Comparison of ENCODE assay signal across 23 mouse cellular contexts in the genomic region with DNA sequence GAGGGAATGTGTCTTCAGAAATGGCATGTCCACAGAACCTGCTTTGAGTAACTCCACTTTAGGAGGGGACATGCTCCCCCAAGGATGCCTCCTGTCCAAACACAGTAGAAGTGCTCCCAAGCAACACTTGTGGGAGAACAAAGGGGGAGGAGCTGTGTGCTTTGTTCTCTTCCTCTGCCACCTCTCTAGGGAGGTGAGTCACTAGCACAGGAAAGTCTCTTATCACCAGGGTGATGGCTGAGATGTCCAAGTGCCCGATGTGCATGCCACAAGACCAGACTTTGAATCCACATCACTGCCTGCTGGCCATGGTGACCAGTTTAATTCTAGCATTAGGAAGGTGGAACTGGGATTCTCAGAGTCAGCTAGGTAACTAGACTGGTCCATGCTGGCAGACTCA.
DNase-seq lines count a peak whose midpoint lies in the region; ATAC-seq lines count a peak whose summit lies in the region.
"Had no signal": no experiment of that assay in that cellular context is flagged by ENCODE, and none has a peak within 500 bp of the region (broad histone marks: within the 10 kb centered on the region; RNA-seq: fewer than 3 reads in every experiment).

No protein-coding gene starts in this region.

- no peak overlapping the region for H3K27ac ChIP-seq in midbrain, embryonic 16.5 days (ENCODE audit: low read length)
- no peak overlapping the region for H3K27ac ChIP-seq in embryonic facial prominence, embryonic 10.5 days (replicated peaks)
- no peak overlapping the region for H3K27ac ChIP-seq in forebrain, embryonic 12.5 days

- DNase-seq in 3T3-L1 (ENCODE audit: low read depth, low spot score) (peak; percentile 62), 416B (ENCODE audit: low read depth) (peak; percentile 67), MN1 (ENCODE audit: low spot score) (peak; percentile 38)
- no peak for DNase-seq in embryonic facial prominence, embryonic 10.5 days (ENCODE audit: low spot score)
- DNase-seq: adrenal gland, adult 2 months; adrenal gland, adult 8-10 months; adrenal gland, postnatal 10 days; adrenal gland, postnatal 14 days; adrenal gland, postnatal 25 days; adrenal gland, postnatal 36 days; B cell, adult 2 months; cerebellum, adult 11 months; cerebellum, adult 11-12 months; cerebellum, adult 18-20 months; cerebellum, adult 2 months; cerebellum, adult 8-10 months; cerebellum, adult 9-10 months had no signal

- 72% methylated on average over 1 of the region's 1 CpGs for WGBS in midbrain, embryonic 16.5 days
- WGBS in embryonic facial prominence, embryonic 10.5 days = 88% methylated on average over 1 of the region's 1 CpGs
- WGBS in forebrain, embryonic 12.5 days = 88% methylated on average over 1 of the region's 1 CpGs

- no peaks in the 10 kb centered on the region for H3K27me3 ChIP-seq in midbrain, embryonic 16.5 days (ENCODE audit: control insufficient read depth, insufficient read depth, low read depth, low read length)
- peaks cover 5% of the 10 kb centered on the region for H3K27me3 ChIP-seq in embryonic facial prominence, embryonic 10.5 days (replicated peaks; ENCODE audit: low read depth, poor library complexity, severe bottlenecking)
- 0 out of 2 replicates have a peak, but pooled peaks cover 10% of the 10 kb centered on the region for H3K27me3 ChIP-seq in forebrain, embryonic 12.5 days

- H3K4me3 ChIP-seq in midbrain, embryonic 16.5 days (ENCODE audit: low read depth, low read length) = no peak overlapping the region
- no peak overlapping the region for H3K4me3 ChIP-seq in embryonic facial prominence, embryonic 10.5 days
- no peak overlapping the region for H3K4me3 ChIP-seq in forebrain, embryonic 12.5 days (replicated peaks)

- H3K9me3 ChIP-seq in midbrain, embryonic 16.5 days (replicated peaks; ENCODE audit: control insufficient read depth, low read length, poor library complexity, severe bottlenecking) = no peaks in the 10 kb centered on the region; the same call in 1 of the 2 replicates
- H3K9me3 ChIP-seq in embryonic facial prominence, embryonic 10.5 days = peaks cover 11% of the 10 kb centered on the region; the same call in 1 of the 2 replicates
- H3K9me3 ChIP-seq in forebrain, embryonic 12.5 days = 0 out of 2 replicates have a peak, but pooled peaks cover 5% of the 10 kb centered on the region
- H3K9me3 ChIP-seq: G1E had no signal

- ATAC-seq in midbrain, embryonic 16.5 days = no peak
- no peak for ATAC-seq in forebrain, embryonic 12.5 days (ENCODE audit: low FRiP score)
- ATAC-seq: activated CD4-positive, CD25-positive, alpha-beta regulatory T cell, adult 4 months; CD4-positive, CD25-positive, alpha-beta regulatory T cell, adult 4 months; Patski had no signal

- H3K9ac ChIP-seq in midbrain, embryonic 16.5 days (ENCODE audit: low read depth, low read length) = no peak overlapping the region
- no peak overlapping the region for H3K9ac ChIP-seq in forebrain, embryonic 12.5 days

- no peaks in the 10 kb centered on the region for H3K4me1 ChIP-seq in midbrain, embryonic 16.5 days (ENCODE audit: control insufficient read depth, insufficient read depth, low read length)
- peaks cover 18% of the 10 kb centered on the region for H3K4me1 ChIP-seq in embryonic facial prominence, embryonic 10.5 days
- H3K4me1 ChIP-seq in forebrain, embryonic 12.5 days = no peaks in the 10 kb centered on the region; the same call in 1 of the 2 replicates

- H3K4me2 ChIP-seq in midbrain, embryonic 16.5 days (ENCODE audit: low read length) = no peak overlapping the region
- H3K4me2 ChIP-seq in forebrain, embryonic 12.5 days = no peak overlapping the region

- H3K36me3 ChIP-seq in midbrain, embryonic 16.5 days (ENCODE audit: control insufficient read depth, insufficient read depth, low read length) = no peaks in the 10 kb centered on the region
- H3K36me3 ChIP-seq in embryonic facial prominence, embryonic 10.5 days (replicated peaks) = no peaks in the 10 kb centered on the region
- H3K36me3 ChIP-seq in forebrain, embryonic 12.5 days (replicated peaks) = no peaks in the 10 kb centered on the region
- H3K36me3 ChIP-seq: G1E had no signal
